Mouse (Mus musculus) stomach, postnatal 0 days (tissue): ENCODE data around the gene Prkcg. TPM values are rescaled to one million over a fixed set of nuclear protein-coding genes. Genes with fewer than 3 reads are reported as not detected.

Experiments used
- ATAC-seq: fragments of 200-750 bp; cut with Nextera tagmentation; 2 replicates; pipeline ENCODE4 v1.8.0; 2017; ENCODE audit not compliant: low FRiP score, low TSS enrichment
- DNase-seq: peaks from one replicate; pipeline ENCODE4 v3.0.0-alpha.2; 2016; ENCODE audit warnings: low spot score
- H3K27ac ChIP-seq: fragments of 300-500 bp; sonication (generic); replicated peaks from 2 replicates; pipeline ENCODE4 v1.5.1; 2014; ENCODE audit warnings: mild to moderate bottlenecking, control low read depth
- H3K27me3 ChIP-seq: fragments of 300-500 bp; sonication (generic); 2 replicates; pipeline ENCODE4 v1.6.1; 2014; ENCODE audit warnings: low read length; ENCODE audit not compliant: control insufficient read depth, insufficient read depth
- H3K36me3 ChIP-seq: fragments of 300-500 bp; sonication (generic); 2 replicates; pipeline ENCODE4 v1.6.1; 2014; ENCODE audit warnings: low read length, mixed read lengths; ENCODE audit not compliant: control insufficient read depth, insufficient read depth
- H3K4me1 ChIP-seq: fragments of 300-500 bp; sonication (generic); replicated peaks from 2 replicates; pipeline ENCODE4 v1.6.1; 2014; ENCODE audit warnings: antibody characterized with exemption; ENCODE audit not compliant: control insufficient read depth, insufficient read depth
- H3K4me2 ChIP-seq: fragments of 300-500 bp; sonication (generic); replicated peaks from 2 replicates; pipeline ENCODE4 v1.6.1; 2014; ENCODE audit warnings: low read depth, mild to moderate bottlenecking, control low read depth, moderate library complexity
- H3K4me3 ChIP-seq: fragments of 300-500 bp; sonication (generic); 2 replicates; pipeline ENCODE4 v1.5.1; 2014; ENCODE audit warnings: low read depth, low read length, control low read depth
- H3K9ac ChIP-seq: fragments of 300-500 bp; sonication (generic); 2 replicates; pipeline ENCODE4 v1.6.1; 2014; ENCODE audit warnings: mild to moderate bottlenecking, low read length, control low read depth, mixed read lengths
- H3K9me3 ChIP-seq: fragments of 300-500 bp; sonication (generic); 2 replicates; pipeline ENCODE4 v1.6.1; 2016; ENCODE audit warnings: low read length; ENCODE audit not compliant: control insufficient read depth
- CTCF ChIP-seq: IDR thresholded peaks from 2 replicates; pipeline ENCODE4 v1.5.1; 2016; ENCODE audit warnings: antibody characterized with exemption, low read depth, mild to moderate bottlenecking, moderate library complexity
- EP300 ChIP-seq: optimal IDR thresholded peaks from 2 replicates; pipeline ENCODE3; 2016; ENCODE audit warnings: antibody characterized with exemption
- WGBS: fragments of 180-500 bp; shearing (Covaris S2); extraction: QIAGEN DNeasy Blood & Tissue Kit; methylation state at CpG from one replicate; pipeline ENCODE4 v1.1.7; 2014; 5-methylcytosine and 5-hydroxymethylcytosine counted together
- polyA plus RNA-seq: library from polyadenylated mRNA; unstranded; fragments of >200 nt; fragmentation: Nextera tagmentation; extraction: Ambion mirVana; gene quantifications from 2 replicates; pipeline ENCODE4 v1.2.1, GENCODE M21; 2015

Gene Prkcg
- polyA plus RNA-seq, 1 experiment from 2014 or later, result 0.24 TPM

- no peak overlapping the region for H3K4me3 ChIP-seq
- TF ChIP-seq EP300, result no peak
- TF ChIP-seq CTCF, result no peak
- no peak overlapping the region for H3K4me2 ChIP-seq
- H3K9ac ChIP-seq, result no peak overlapping the region
- ATAC-seq (no peak), DNase-seq (no peak)
- H3K27me3 ChIP-seq, result no peaks in the 10 kb centered on the region
- WGBS, result 66% methylated on average over 20 of the region's 20 CpGs
- no peaks in the 10 kb centered on the region for H3K4me1 ChIP-seq
- H3K27ac ChIP-seq, result no peak overlapping the region
- no peaks in the 10 kb centered on the region for H3K9me3 ChIP-seq
- H3K36me3 ChIP-seq, result no peaks in the 10 kb centered on the region
Observed at GRCm38 (mm10) chr7:3347366-3348287, 58.6 kb downstream of the Prkcg start.

GRCm38 (mm10) chr7:3348326-3348725 lies 59.3 kb downstream of the Prkcg start:
- ATAC-seq, result no peak

GRCm38 (mm10) chr7:3349775-3350174 lies 60.8 kb downstream of the Prkcg start:
- H3K4me3 ChIP-seq, result no peak overlapping the region
- no peaks in the 10 kb centered on the region for H3K27me3 ChIP-seq
- no peak for DNase-seq
- H3K36me3 ChIP-seq, result no peaks in the 10 kb centered on the region
- H3K27ac ChIP-seq, result no peak overlapping the region
- no peak for ATAC-seq
- 87% methylated on average over 9 of the region's 9 CpGs for WGBS
- H3K4me1 ChIP-seq, result no peaks in the 10 kb centered on the region
- H3K9ac ChIP-seq, result no peak overlapping the region
- no peak overlapping the region for H3K4me2 ChIP-seq
- H3K9me3 ChIP-seq, result no peaks in the 10 kb centered on the region
- TF ChIP-seq CTCF, result no peak

More at GRCm38 (mm10) chr7:3348326-3348725, 59.3 kb downstream of the Prkcg start:
- TF ChIP-seq EP300 (no peak), CTCF (no peak)
- Histone ChIP-seq H3K9ac (no peak overlapping the region), H3K27ac (no peak overlapping the region), H3K4me1 (no peaks in the 10 kb centered on the region), H3K4me2 (no peak overlapping the region), H3K9me3 (no peaks in the 10 kb centered on the region), H3K27me3 (no peaks in the 10 kb centered on the region), H3K36me3 (no peaks in the 10 kb centered on the region), H3K4me3 (no peak overlapping the region)
- WGBS, result 69% methylated on average over 5 of the region's 5 CpGs
- DNase-seq, result no peak

- Histone ChIP-seq H3K4me3 (no peak overlapping the region), H3K4me2 (no peak overlapping the region), H3K9ac (no peak overlapping the region), H3K27me3 (no peaks in the 10 kb centered on the region), H3K9me3 (no peaks in the 10 kb centered on the region), H3K27ac (no peak overlapping the region), H3K4me1 (no peaks in the 10 kb centered on the region), H3K36me3 (no peaks in the 10 kb centered on the region)
- TF ChIP-seq EP300 (no peak), CTCF (0 out of 2 replicates have a peak, but pooled peaks have one; percentile 12)
- no peak for ATAC-seq
- DNase-seq, result no peak
- WGBS, result 100% methylated on average over 1 of the region's 1 CpGs
Observed at GRCm38 (mm10) chr7:3351536-3351935, 62.6 kb downstream of the Prkcg start.

- Histone ChIP-seq H3K27ac (no peak overlapping the region), H3K4me1 (no peaks in the 10 kb centered on the region), H3K4me3 (no peak overlapping the region), H3K36me3 (no peaks in the 10 kb centered on the region), H3K9ac (no peak overlapping the region), H3K9me3 (no peaks in the 10 kb centered on the region), H3K27me3 (no peaks in the 10 kb centered on the region), H3K4me2 (no peak overlapping the region)
- TF ChIP-seq CTCF (no peak), EP300 (no peak)
- DNase-seq (no peak), ATAC-seq (no peak)
- 75% methylated on average over 6 of the region's 6 CpGs for WGBS
Observed at GRCm38 (mm10) chr7:3354850-3355249, 65.9 kb downstream of the Prkcg start.

GRCm38 (mm10) chr7:3360678-3361077 lies 71.7 kb downstream of the Prkcg start:
- no peak overlapping the region for H3K9ac ChIP-seq

More at GRCm38 (mm10) chr7:3360678-3361077, 71.7 kb downstream of the Prkcg start:
- Histone ChIP-seq H3K27ac (no peak overlapping the region), H3K4me2 (no peak overlapping the region), H3K4me3 (no peak overlapping the region), H3K9me3 (no peaks in the 10 kb centered on the region), H3K27me3 (no peaks in the 10 kb centered on the region), H3K36me3 (no peaks in the 10 kb centered on the region), H3K4me1 (no peaks in the 10 kb centered on the region)
- ATAC-seq (no peak), DNase-seq (no peak)
- TF ChIP-seq EP300 (no peak), CTCF (no peak)
- 96% methylated on average over 1 of the region's 1 CpGs for WGBS
